Mouse (Mus musculus) MEL (cell line): Measurements from ENCODE around the gene Urb2. TPM values are rescaled to one million over a fixed set of nuclear protein-coding genes. Genes with fewer than 3 reads are reported as not detected.

Experiments used
- DNase-seq: peaks from one replicate; pipeline ENCODE4 v3.0.0; 2011; ENCODE audit warnings: low read depth, low spot score
- H3K27ac ChIP-seq: 2 replicates; pipeline ENCODE4 v1.5.1; 2012; ENCODE audit warnings: low read depth, mild to moderate bottlenecking, control low read depth, low read length, moderate library complexity; ENCODE audit not compliant: control insufficient read depth
- H3K27me3 ChIP-seq, 2 experiments: fragments of 150-350 bp in 1 of 2; sonication (generic) in 1 of 2; 2 replicates each; pipeline ENCODE4 v1.6.1; 2012; ENCODE audit warnings: low read length in 2 of 2, mild to moderate bottlenecking in 2 of 2, improper control_type of control experiment in 1 of 2, moderate library complexity in 1 of 2; ENCODE audit not compliant: insufficient read depth in 2 of 2, control insufficient read depth in 1 of 2
- H3K36me3 ChIP-seq, 2 experiments: 2 replicates each; pipeline ENCODE4 v1.6.1; 2012 to 2014; ENCODE audit warnings: low read length in 2 of 2, improper control_type of control experiment in 1 of 2, inconsistent platforms in 1 of 2, mild to moderate bottlenecking in 1 of 2; ENCODE audit not compliant: insufficient read depth in 2 of 2, control insufficient read depth in 1 of 2
- H3K4me1 ChIP-seq, 2 experiments: fragments of 150-350 bp in 1 of 2; sonication (generic) in 1 of 2; 2 replicates each; pipeline ENCODE4 v1.6.1; 2012; ENCODE audit warnings: low read length in 2 of 2, improper control_type of control experiment in 1 of 2, mild to moderate bottlenecking in 1 of 2; ENCODE audit not compliant: insufficient read depth in 2 of 2, control insufficient read depth in 1 of 2
- H3K4me3 ChIP-seq, 2 experiments: fragments of 150-350 bp in 1 of 2; sonication (generic) in 1 of 2; 2 replicates each; pipeline ENCODE4 v1.5.1; 2012; ENCODE audit warnings: low read depth in 2 of 2, low read length in 2 of 2, mild to moderate bottlenecking in 2 of 2, moderate library complexity in 2 of 2, control low read depth in 1 of 2, improper control_type of control experiment in 1 of 2; ENCODE audit not compliant: control insufficient read depth in 1 of 2, insufficient read depth in 1 of 2
- H3K79me2 ChIP-seq: 2 replicates; pipeline ENCODE4 v1.6.1; 2012; ENCODE audit warnings: mild to moderate bottlenecking, low read length, moderate library complexity; ENCODE audit not compliant: control insufficient read depth, poor library complexity, insufficient read depth
- H3K9ac ChIP-seq: 2 replicates; pipeline ENCODE4 v1.6.1; 2012; ENCODE audit warnings: low read depth, mild to moderate bottlenecking, control low read depth, low read length, moderate library complexity; ENCODE audit not compliant: control insufficient read depth, poor library complexity, severe bottlenecking
- H3K9me3 ChIP-seq: fragments of 150-350 bp; sonication (generic); replicated peaks from 2 replicates; pipeline ENCODE4 v1.6.1; 2012; ENCODE audit warnings: mild to moderate bottlenecking, low read length, improper control_type of control experiment, moderate library complexity; ENCODE audit not compliant: insufficient read depth
- BHLHE40 ChIP-seq: IDR thresholded peaks from 2 replicates; pipeline ENCODE4 v1.6.1; 2012; ENCODE audit warnings: low read depth, mild to moderate bottlenecking, inconsistent platforms, low read length, improper control_type of control experiment, borderline replicate concordance
- CHD2 ChIP-seq: IDR thresholded peaks from 2 replicates; pipeline ENCODE4 v1.6.1; 2011; ENCODE audit warnings: low read length, improper control_type of control experiment
- CTCF ChIP-seq, 3 experiments: IDR thresholded peaks in 2 of 3; conservative IDR thresholded peaks in 1 of 3; 2 replicates each; pipeline ENCODE4 v1.5.1; 2011 to 2012; ENCODE audit warnings: low read length in 3 of 3, low read depth in 2 of 3, mild to moderate bottlenecking in 2 of 3, improper control_type of control experiment in 1 of 3, inconsistent platforms in 1 of 3, mixed read lengths in 1 of 3, moderate library complexity in 1 of 3; ENCODE audit not compliant: control insufficient read depth in 1 of 3, insufficient read depth in 1 of 3, poor library complexity in 1 of 3, severe bottlenecking in 1 of 3
- ELF1 ChIP-seq: IDR thresholded peaks from 2 replicates; pipeline ENCODE4 v1.6.1; 2014; ENCODE audit warnings: low read depth, mild to moderate bottlenecking, inconsistent platforms, low read length, improper control_type of control experiment, moderate library complexity
- GATA1 ChIP-seq: IDR thresholded peaks from 2 replicates; pipeline ENCODE4 v1.6.1; 2011; ENCODE audit warnings: low read depth, low read length, improper control_type of control experiment
- MAFK ChIP-seq: IDR thresholded peaks from 2 replicates; pipeline ENCODE4 v1.6.1; 2011; ENCODE audit warnings: low read depth, mild to moderate bottlenecking, low read length, improper control_type of control experiment, borderline replicate concordance
- MAX ChIP-seq: IDR thresholded peaks from 2 replicates; pipeline ENCODE4 v1.6.1; 2011; ENCODE audit warnings: low read length, improper control_type of control experiment
- MAZ ChIP-seq: IDR thresholded peaks from 2 replicates; pipeline ENCODE4 v1.6.1; 2012; ENCODE audit warnings: low read depth, mild to moderate bottlenecking, inconsistent platforms, low read length, improper control_type of control experiment
- MXI1 ChIP-seq: IDR thresholded peaks from 2 replicates; pipeline ENCODE4 v1.6.1; 2011; ENCODE audit warnings: mild to moderate bottlenecking, low read depth, low read length, improper control_type of control experiment
- NELFE ChIP-seq: IDR thresholded peaks from 2 replicates; pipeline ENCODE4 v1.6.1; 2011; ENCODE audit warnings: low read depth, low read length, improper control_type of control experiment
- POLR2AphosphoS2 ChIP-seq: IDR thresholded peaks from 2 replicates; pipeline ENCODE4 v1.6.1; 2011; ENCODE audit warnings: low read length, improper control_type of control experiment
- POLR2AphosphoS5 ChIP-seq: IDR thresholded peaks from 2 replicates; pipeline ENCODE4 v1.6.1; 2012; ENCODE audit warnings: low read depth, borderline replicate concordance, mild to moderate bottlenecking, inconsistent platforms, low read length, moderate library complexity, mixed read lengths
- RAD21 ChIP-seq: IDR thresholded peaks from 2 replicates; pipeline ENCODE4 v1.6.1; 2011; ENCODE audit warnings: mild to moderate bottlenecking, low read depth, low read length, improper control_type of control experiment
- RCOR1 ChIP-seq: IDR thresholded peaks from 2 replicates; pipeline ENCODE4 v1.6.1; 2012; ENCODE audit warnings: low read depth, mild to moderate bottlenecking, inconsistent platforms, low read length, improper control_type of control experiment
- SMC3 ChIP-seq: IDR thresholded peaks from 2 replicates; pipeline ENCODE4 v1.6.1; 2011; ENCODE audit warnings: low read depth, low read length, improper control_type of control experiment
- TAL1 ChIP-seq: IDR thresholded peaks from 2 replicates; pipeline ENCODE4 v1.6.1; 2012; ENCODE audit warnings: mild to moderate bottlenecking, inconsistent platforms, low read length, moderate library complexity, mixed read lengths
- TCF12 ChIP-seq: IDR thresholded peaks from 2 replicates; pipeline ENCODE4 v1.6.1; 2014; ENCODE audit warnings: low read depth, mild to moderate bottlenecking, inconsistent platforms, low read length, improper control_type of control experiment, moderate library complexity
- UBTF ChIP-seq: IDR thresholded peaks from 2 replicates; pipeline ENCODE4 v1.6.1; 2012; ENCODE audit warnings: low read depth, mild to moderate bottlenecking, inconsistent platforms, low read length, improper control_type of control experiment, moderate library complexity, borderline replicate concordance; ENCODE audit not compliant: insufficient read depth
- USF1 ChIP-seq: IDR thresholded peaks from 2 replicates; pipeline ENCODE4 v1.6.1; 2014; ENCODE audit warnings: low read depth, mild to moderate bottlenecking, inconsistent platforms, low read length, improper control_type of control experiment, moderate library complexity
- ZC3H11A ChIP-seq: IDR thresholded peaks from 2 replicates; pipeline ENCODE4 v1.6.1; 2012; ENCODE audit warnings: low read depth, mild to moderate bottlenecking, inconsistent platforms, low read length, improper control_type of control experiment
- ZNF384 ChIP-seq: IDR thresholded peaks from 2 replicates; pipeline ENCODE4 v1.6.1; 2012; ENCODE audit warnings: low read depth, mild to moderate bottlenecking, inconsistent platforms, low read length, improper control_type of control experiment
- polyA plus RNA-seq, 2 experiments: library from polyadenylated mRNA; stranded (reverse) in 1 of 2; unstranded in 1 of 2; fragments of >175 nt in 1 of 2; fragments of >200 nt in 1 of 2; gene quantifications; 2 replicates each; pipeline versions ENCODE4 v1.2.1 to v1.2.4; 2012; ENCODE audit warnings: low replicate concordance in 2 of 2, low read depth in 1 of 2; ENCODE audit not compliant: insufficient read length in 2 of 2, insufficient read depth in 1 of 2, missing spikeins in 1 of 2
- total RNA-seq: library from RNA; depleted of rRNA; stranded (reverse); fragments of 300-350 nt; gene quantifications from 2 replicates; pipeline ENCODE4 v1.2.3, GENCODE M21; 2012

Gene Urb2
- total and polyA plus RNA-seq, 3 experiments, result 31.6 to 82.4 (median 39.7) TPM

DNA sequence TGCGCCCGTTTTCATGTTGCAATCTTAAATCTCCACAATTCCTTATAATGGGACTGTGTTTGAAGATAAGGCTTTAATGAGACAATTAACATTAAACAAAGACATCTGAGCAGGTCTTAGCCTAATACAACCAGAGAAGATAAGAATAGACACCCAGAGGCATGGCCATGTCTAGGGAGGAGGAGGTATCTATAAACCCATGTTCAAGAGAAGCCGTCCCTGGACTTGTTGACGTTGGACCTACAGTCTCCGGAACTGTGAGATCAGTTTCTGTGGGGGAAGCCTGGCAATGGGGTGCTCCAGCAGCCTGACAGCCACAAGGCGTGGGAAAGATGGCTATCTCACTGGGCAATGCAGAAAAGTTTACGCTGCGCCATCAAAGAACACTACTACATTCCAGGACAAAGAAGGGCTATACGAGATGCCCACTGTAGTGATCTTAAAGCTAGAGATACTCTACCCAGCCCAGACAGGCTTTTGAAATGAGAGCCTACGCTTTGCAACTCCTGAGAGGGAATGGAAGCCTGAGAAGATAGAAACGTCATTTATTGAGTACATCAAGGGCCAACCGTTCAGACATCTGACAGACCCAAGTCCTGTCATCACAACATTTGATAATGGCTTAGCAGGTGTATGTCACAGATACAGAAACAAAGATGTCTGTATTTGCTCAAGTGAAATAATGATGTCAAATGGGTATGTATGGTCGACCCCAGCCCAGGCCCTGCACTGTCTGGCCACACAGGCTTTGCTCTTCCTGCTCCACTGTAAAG is 30.8 kb upstream of the Urb2 start (continued):
- TF ChIP-seq SMC3 (no peak), NELFE (no peak), USF1 (no peak), CTCF (IDR thresholded peaks at IDR 0.05 in 2 of 3, conservative IDR thresholded peaks at IDR 0.05 in 1 of 3; ENCODE audit: control insufficient read depth in 1 of 3, insufficient read depth in 1 of 3, low read depth in 2 of 3, low read length in 3 of 3, poor library complexity in 1 of 3, severe bottlenecking in 1 of 3) (no peak)
- TF ChIP-seq, all 39 proteins: peak for 12

DNA sequence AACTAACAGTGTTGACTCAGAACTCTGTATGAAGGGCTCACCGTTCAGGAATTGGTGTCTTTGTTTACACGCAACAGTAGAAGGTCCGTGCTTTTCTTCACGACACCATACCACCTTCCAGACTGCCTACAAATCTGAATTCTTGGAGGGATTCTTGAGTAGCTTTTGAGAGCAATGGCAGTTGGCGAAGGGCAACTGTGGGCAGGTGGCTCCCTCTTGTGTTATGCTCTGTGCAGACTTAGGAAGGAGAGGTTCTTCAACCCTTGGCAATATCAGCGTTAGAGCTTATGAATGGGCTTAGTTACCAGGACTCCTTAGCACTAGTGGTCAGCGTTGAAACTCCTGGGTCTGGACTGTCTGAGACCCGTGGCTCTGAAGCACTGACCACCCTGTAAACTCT is 28.7 kb upstream of the Urb2 start:
- Histone ChIP-seq H3K9me3 (no peaks in the 10 kb centered on the region), H3K4me1 (peaks cover 20 to 30% of the 10 kb centered on the region in 2 experiments), H3K27me3 (no peaks in the 10 kb centered on the region), H3K9ac (no peak overlapping the region), H3K36me3 (peaks cover 5 to 27% of the 10 kb centered on the region in 2 experiments), H3K27ac (no peak overlapping the region), H3K79me2 (0 out of 2 replicates have a peak, but pooled peaks cover 2% of the 10 kb centered on the region), H3K4me3 (no peak overlapping the region)
- TF ChIP-seq GATA1 (no peak), RAD21 (peak; percentile 65), MAFK (no peak), POLR2AphosphoS2 (no peak), CHD2 (no peak), SMC3 (peak; percentile 53), CTCF (IDR thresholded peaks at IDR 0.05 in 2 of 3, conservative IDR thresholded peaks at IDR 0.05 in 1 of 3; ENCODE audit: control insufficient read depth in 1 of 3, insufficient read depth in 1 of 3, low read depth in 2 of 3, low read length in 3 of 3, poor library complexity in 1 of 3, severe bottlenecking in 1 of 3) (peak; percentile 40 to 67 (median 47)), ZC3H11A (0 out of 2 replicates have a peak, but pooled peaks have one; percentile 52), USF1 (no peak), MAZ (no peak), TAL1 (no peak)
- peak; percentile 49 for DNase-seq

DNA sequence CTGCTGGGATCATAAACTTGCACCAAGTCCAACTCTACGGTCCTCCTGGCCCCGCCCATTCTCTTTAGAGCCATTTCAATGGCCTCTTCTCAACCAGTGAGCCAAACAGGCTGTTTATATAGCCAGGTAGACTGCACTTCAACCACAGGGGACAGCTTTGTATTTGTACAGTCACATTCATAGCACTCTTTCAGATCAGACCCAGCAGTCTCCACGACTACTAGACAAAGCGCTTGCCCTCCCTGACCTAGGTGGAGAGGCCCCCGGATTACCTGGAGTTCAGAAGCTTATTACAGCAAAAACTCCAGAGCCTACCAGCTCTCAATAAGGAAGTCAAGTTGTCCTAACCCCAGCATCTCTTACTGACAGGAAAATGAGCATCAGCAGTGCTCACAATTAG is 27.7 kb upstream of the Urb2 start:
- Histone ChIP-seq H3K79me2 (0 out of 2 replicates have a peak, but pooled peaks cover 2% of the 10 kb centered on the region), H3K4me3 (no peak overlapping the region), H3K4me1 (peaks cover 17 to 24% of the 10 kb centered on the region in 2 experiments), H3K36me3 (peaks cover 9 to 20% of the 10 kb centered on the region in 2 experiments), H3K27me3 (no peaks in the 10 kb centered on the region), H3K27ac (no peak overlapping the region), H3K9ac (no peak overlapping the region), H3K9me3 (no peaks in the 10 kb centered on the region)
- DNase-seq, result no peak
- TF ChIP-seq TCF12 (no peak), MXI1 (no peak), BHLHE40 (no peak), MAZ (no peak), ELF1 (no peak), RCOR1 (no peak), MAX (no peak), POLR2AphosphoS5 (no peak), SMC3 (no peak), UBTF (no peak), ZNF384 (no peak)
